Comparison of ENCODE assay signal across 9 mouse cellular contexts in genomic region chr11:43528078-43528682, GRCm38 (mm10). TPM values are rescaled to one million over a fixed set of nuclear protein-coding genes. Genes with fewer than 3 reads are reported as not detected.
DNase-seq lines count a peak whose midpoint lies in the region; ATAC-seq lines count a peak whose summit lies in the region.
"Had no signal": no experiment of that assay in that cellular context is flagged by ENCODE, and none has a peak within 500 bp of the region (broad histone marks: within the 10 kb centered on the region; RNA-seq: fewer than 3 reads in every experiment).

No protein-coding gene starts in this region.

- peak overlapping the region; percentile 96 for H3K27ac ChIP-seq in heart, embryonic 10.5 days
- no peak overlapping the region for H3K27ac ChIP-seq in liver, embryonic 16.5 days (ENCODE audit: low read length)
- H3K27ac ChIP-seq in stomach, embryonic 14.5 days (ENCODE audit: low read length) = peak overlapping the region; percentile 34; the same call in 1 of the 2 replicates

- peak overlapping the region; percentile 51 for H3K9ac ChIP-seq in liver, embryonic 16.5 days (ENCODE audit: low read depth, low read length)
- peak overlapping the region; percentile 55 for H3K9ac ChIP-seq in stomach, embryonic 14.5 days (replicated peaks; ENCODE audit: low read depth, low read length)

- peak overlapping the region; percentile 66 for H3K4me2 ChIP-seq in liver, embryonic 16.5 days (ENCODE audit: low read depth, low read length)
- H3K4me2 ChIP-seq in stomach, embryonic 14.5 days (replicated peaks; ENCODE audit: low read depth, low read length) = peak overlapping the region; percentile 87

- DNase-seq in heart, embryonic 10.5 days (ENCODE audit: low spot score) = peak; percentile 78
- no peak for DNase-seq in heart, adult 8-10 months (ENCODE audit: low spot score)
- peak; percentile 66 to 67 for DNase-seq in thymus, adult 18-20 months
- DNase-seq in thymus, postnatal 25 days = no peak
- no peak for DNase-seq in urinary bladder, postnatal 4 days (ENCODE audit: low spot score in 2 of 2)

- H3K4me1 ChIP-seq in heart, embryonic 10.5 days = peaks cover 37% of the 10 kb centered on the region
- H3K4me1 ChIP-seq in liver, embryonic 16.5 days (ENCODE audit: control insufficient read depth, low read depth, low read length) = no peaks in the 10 kb centered on the region
- H3K4me1 ChIP-seq in stomach, embryonic 14.5 days (ENCODE audit: control insufficient read depth, insufficient read depth, low read length) = peaks cover 7% of the 10 kb centered on the region; the same call in 1 of the 2 replicates

- peak overlapping the region; percentile 88 for H3K4me3 ChIP-seq in heart, embryonic 10.5 days
- H3K4me3 ChIP-seq in liver, embryonic 16.5 days (ENCODE audit: low read depth, low read length) = peak overlapping the region; percentile 63
- H3K4me3 ChIP-seq in stomach, embryonic 14.5 days (ENCODE audit: low read depth, low read length) = peak overlapping the region; percentile 84

- WGBS in heart, embryonic 10.5 days = under 1% methylated on average over 25 of the region's 25 CpGs
- 2% methylated on average over 25 of the region's 25 CpGs for WGBS in liver, embryonic 16.5 days (ENCODE audit: insufficient replicate concordance)
- WGBS in stomach, embryonic 14.5 days = under 1% methylated on average over 25 of the region's 25 CpGs

- peaks cover 20% of the 10 kb centered on the region for H3K36me3 ChIP-seq in heart, embryonic 10.5 days
- H3K36me3 ChIP-seq in liver, embryonic 16.5 days (ENCODE audit: control insufficient read depth, insufficient read depth) = no peaks in the 10 kb centered on the region
- peaks cover 3% of the 10 kb centered on the region for H3K36me3 ChIP-seq in stomach, embryonic 14.5 days (ENCODE audit: control insufficient read depth, insufficient read depth, low read length)

- ATAC-seq in hematopoietic stem cell, adult 5-6 weeks (replicated peaks in 1 of 2; ENCODE audit: insufficient read depth in 1 of 2, low FRiP score in 2 of 2, low TSS enrichment in 1 of 2, low read depth in 1 of 2, poor library complexity in 2 of 2, severe bottlenecking in 2 of 2) = peak; percentile 46 to 51
- no peak for ATAC-seq in liver, embryonic 16.5 days (ENCODE audit: low read depth)
- ATAC-seq in stomach, embryonic 14.5 days (ENCODE audit: insufficient number of reproducible peaks, insufficient read depth, low FRiP score, low read depth) = no peak

- no peaks in the 10 kb centered on the region for H3K27me3 ChIP-seq in heart, embryonic 10.5 days (ENCODE audit: insufficient read depth, poor library complexity, severe bottlenecking)
- peaks cover 13% of the 10 kb centered on the region for H3K27me3 ChIP-seq in liver, embryonic 16.5 days (ENCODE audit: control insufficient read depth, insufficient read depth, low read depth, low read length)
- H3K27me3 ChIP-seq in stomach, embryonic 14.5 days (ENCODE audit: control insufficient read depth, insufficient read depth, low read length) = no peaks in the 10 kb centered on the region

- no peaks in the 10 kb centered on the region for H3K9me3 ChIP-seq in heart, embryonic 10.5 days
- H3K9me3 ChIP-seq in liver, embryonic 16.5 days (replicated peaks; ENCODE audit: control insufficient read depth, low read length) = no peaks in the 10 kb centered on the region
- no peaks in the 10 kb centered on the region for H3K9me3 ChIP-seq in stomach, embryonic 14.5 days (ENCODE audit: control insufficient read depth, low read depth, low read length)

RNA-seq across cellular contexts. Expression of gene Ccnjl, which starts 0.4 kb away (rescaled TPM):
- 24.7 and 33.2 TPM in 2 replicates for polyA plus RNA-seq in heart, embryonic 10.5 days (2016; fragmentation: Nextera tagmentation; extraction: Ambion mirVana)
- total RNA-seq in heart, adult 8-10 months (2022) = 1 to 10 TPM in 3 of 4 experiments, under 1 TPM in 1; 0.87 to 2.2 (median 1.4) TPM
- total RNA-seq in hematopoietic stem cell, adult 5-6 weeks (2017) = 2.5 and 3.1 TPM in 2 replicates
- polyA plus RNA-seq in liver, embryonic 16.5 days (2015; fragmentation: Nextera tagmentation; extraction: Ambion mirVana) = 1.8 and 2.2 TPM in 2 replicates
- polyA plus RNA-seq in stomach, embryonic 14.5 days (2014; fragmentation: Nextera tagmentation; extraction: Ambion mirVana) = 18.1 and 20.0 TPM in 2 replicates
- total RNA-seq: MEL had no signal

RNA-seq across cellular contexts. Expression of gene C1qtnf2, which starts 54.1 kb away (rescaled TPM):
- 1.4 and 1.9 TPM in 2 replicates for polyA plus RNA-seq in heart, embryonic 10.5 days (2016; fragmentation: Nextera tagmentation; extraction: Ambion mirVana)
- 1 to 10 TPM; 3.6 to 5.2 (median 4.0) TPM for total RNA-seq in heart, adult 8-10 months (2022)
- not detected in 2 replicates for total RNA-seq in hematopoietic stem cell, adult 5-6 weeks (2017)
- 0.88 and 1.3 TPM in 2 replicates for polyA plus RNA-seq in liver, embryonic 16.5 days (2015; fragmentation: Nextera tagmentation; extraction: Ambion mirVana)
- 7.9 and 9.3 TPM in 2 replicates for polyA plus RNA-seq in stomach, embryonic 14.5 days (2014; fragmentation: Nextera tagmentation; extraction: Ambion mirVana)
- total RNA-seq: MEL had no signal

RNA-seq across cellular contexts. Expression of gene 4933415A04Rik, which starts 58.7 kb away (rescaled TPM):
- 7.1 and 7.4 TPM in 2 replicates for polyA plus RNA-seq in heart, embryonic 10.5 days (2016; fragmentation: Nextera tagmentation; extraction: Ambion mirVana)
- under 1 TPM; 0.22 to 0.57 (median 0.48) TPM for total RNA-seq in heart, adult 8-10 months (2022)
- total RNA-seq in hematopoietic stem cell, adult 5-6 weeks (2017) = 0.40 and 1.3 TPM in 2 replicates
- 0.43 and 0.71 TPM in 2 replicates for polyA plus RNA-seq in liver, embryonic 16.5 days (2015; fragmentation: Nextera tagmentation; extraction: Ambion mirVana)
- 4.1 and 6.2 TPM in 2 replicates for polyA plus RNA-seq in stomach, embryonic 14.5 days (2014; fragmentation: Nextera tagmentation; extraction: Ambion mirVana)
- total RNA-seq: MEL had no signal

Comparison
In these comparisons a context has a peak if more than half of its experiments do, and no peak if none do; other contexts are left out.
1. DNase-seq: peak in heart, embryonic 10.5 days (single experiment) and thymus, adult 18-20 months (2 of 2); none in heart, adult 8-10 months (single experiment), thymus, postnatal 25 days (single experiment) and urinary bladder, postnatal 4 days (0 of 2).
2. ATAC-seq: peak in hematopoietic stem cell, adult 5-6 weeks (2 of 2); none in liver, embryonic 16.5 days (single experiment) and stomach, embryonic 14.5 days (single experiment).
3. Peak in every context shown above with its lines, with median percentiles within 50 percentile points of each other: H3K4me3 ChIP-seq.